Mouse (Mus musculus): ENCODE measurements at regions not wholly inside any gene's neighbourhood (a gene's known extent, or its start where the extent isn't known, plus 50 kb on each side); places are given as distances from the start of the nearest gene placed in this dataset.

GRCm38 (mm10) chr14:106924026-106924425 lies 818.0 kb downstream of the Trim52 start:
- H3K4me1 ChIP-seq (ENCODE audit: control insufficient read depth, insufficient read depth, low read length): no peaks in the 10 kb centered on the region
- TF ChIP-seq CTCF (IDR thresholded peaks at IDR 0.05; ENCODE audit: borderline replicate concordance, insufficient read depth, low read depth, low read length): no peak
- TF ChIP-seq POLR2A (IDR thresholded peaks at IDR 0.05; ENCODE audit: borderline replicate concordance, insufficient read depth, low read length): no peak
- no peak for DNase-seq
- H3K4me3 ChIP-seq (replicated peaks; ENCODE audit: insufficient read depth, low read depth, low read length): no peak overlapping the region
- H3K27me3 ChIP-seq (ENCODE audit: control insufficient read depth, insufficient read depth, low read length): no peaks in the 10 kb centered on the region
- 92% methylated on average over 1 of the region's 1 CpGs for WGBS
- no peak overlapping the region for H3K27ac ChIP-seq (ENCODE audit: insufficient read depth, low read length)

- TF ChIP-seq POLR2A (IDR thresholded peaks at IDR 0.05; ENCODE audit: borderline replicate concordance, insufficient read depth, low read length): no peak
- TF ChIP-seq CTCF (IDR thresholded peaks at IDR 0.05; ENCODE audit: borderline replicate concordance, insufficient read depth, low read depth, low read length): no peak
- no peaks in the 10 kb centered on the region for H3K27me3 ChIP-seq (ENCODE audit: control insufficient read depth, insufficient read depth, low read length)
- DNase-seq: no peak
- H3K4me3 ChIP-seq (replicated peaks; ENCODE audit: insufficient read depth, low read depth, low read length): no peak overlapping the region
- H3K27ac ChIP-seq (ENCODE audit: insufficient read depth, low read length): no peak overlapping the region
- no peaks in the 10 kb centered on the region for H3K4me1 ChIP-seq (ENCODE audit: control insufficient read depth, insufficient read depth, low read length)
- WGBS: 61% methylated on average over 3 of the region's 3 CpGs
Observed at GRCm38 (mm10) chr14:106924443-106924842, 818.4 kb downstream of the Trim52 start.

GRCm38 (mm10) chr14:106945261-106945660 lies 839.3 kb downstream of the Trim52 start:
- peak in 1 of 2 experiments; percentile 7 for DNase-seq
- WGBS: 22% methylated on average over 1 of the region's 1 CpGs
- no peak overlapping the region for H3K27ac ChIP-seq (ENCODE audit: insufficient read depth, low read length)
- no peak for TF ChIP-seq POLR2A (IDR thresholded peaks at IDR 0.05; ENCODE audit: borderline replicate concordance, insufficient read depth, low read length)
- TF ChIP-seq CTCF (IDR thresholded peaks at IDR 0.05; ENCODE audit: borderline replicate concordance, insufficient read depth, low read depth, low read length): no peak
- H3K4me1 ChIP-seq (ENCODE audit: control insufficient read depth, insufficient read depth, low read length): no peaks in the 10 kb centered on the region
- no peak overlapping the region for H3K4me3 ChIP-seq (replicated peaks; ENCODE audit: insufficient read depth, low read depth, low read length)
- no peaks in the 10 kb centered on the region for H3K27me3 ChIP-seq (ENCODE audit: control insufficient read depth, insufficient read depth, low read length)

- WGBS: 91% methylated on average over 1 of the region's 1 CpGs
- DNase-seq: no peak
- H3K4me3 ChIP-seq (replicated peaks; ENCODE audit: insufficient read depth, low read depth, low read length): no peak overlapping the region
- H3K27me3 ChIP-seq (ENCODE audit: control insufficient read depth, insufficient read depth, low read length): no peaks in the 10 kb centered on the region
- H3K4me1 ChIP-seq (ENCODE audit: control insufficient read depth, insufficient read depth, low read length): no peaks in the 10 kb centered on the region
- H3K27ac ChIP-seq (ENCODE audit: insufficient read depth, low read length): no peak overlapping the region
- TF ChIP-seq POLR2A (IDR thresholded peaks at IDR 0.05; ENCODE audit: borderline replicate concordance, insufficient read depth, low read length) (no peak), CTCF (IDR thresholded peaks at IDR 0.05; ENCODE audit: borderline replicate concordance, insufficient read depth, low read depth, low read length) (no peak)
Observed at GRCm38 (mm10) chr14:106977958-106978357, 872.0 kb downstream of the Trim52 start.

GRCm38 (mm10) chr14:106980752-106981151 lies 874.8 kb downstream of the Trim52 start:
- Histone ChIP-seq H3K27ac (ENCODE audit: insufficient read depth, low read length) (no peak overlapping the region), H3K27me3 (ENCODE audit: control insufficient read depth, insufficient read depth, low read length) (no peaks in the 10 kb centered on the region), H3K4me1 (ENCODE audit: control insufficient read depth, insufficient read depth, low read length) (no peaks in the 10 kb centered on the region), H3K4me3 (replicated peaks; ENCODE audit: insufficient read depth, low read depth, low read length) (no peak overlapping the region)
- no peak for DNase-seq
- no peak for TF ChIP-seq POLR2A (IDR thresholded peaks at IDR 0.05; ENCODE audit: borderline replicate concordance, insufficient read depth, low read length)
- no peak for TF ChIP-seq CTCF (IDR thresholded peaks at IDR 0.05; ENCODE audit: borderline replicate concordance, insufficient read depth, low read depth, low read length)
- 37% methylated on average over 4 of the region's 4 CpGs for WGBS

- no peak for DNase-seq
- no peaks in the 10 kb centered on the region for H3K4me1 ChIP-seq (ENCODE audit: control insufficient read depth, insufficient read depth, low read length)
- no peak overlapping the region for H3K4me3 ChIP-seq (replicated peaks; ENCODE audit: insufficient read depth, low read depth, low read length)
- no peaks in the 10 kb centered on the region for H3K27me3 ChIP-seq (ENCODE audit: control insufficient read depth, insufficient read depth, low read length)
- TF ChIP-seq POLR2A (IDR thresholded peaks at IDR 0.05; ENCODE audit: borderline replicate concordance, insufficient read depth, low read length): no peak
- TF ChIP-seq CTCF (IDR thresholded peaks at IDR 0.05; ENCODE audit: borderline replicate concordance, insufficient read depth, low read depth, low read length): no peak
- no peak overlapping the region for H3K27ac ChIP-seq (ENCODE audit: insufficient read depth, low read length)
- 64% methylated on average over 4 of the region's 4 CpGs for WGBS
Observed at GRCm38 (mm10) chr14:106997565-106998279, 891.7 kb downstream of the Trim52 start.

- DNase-seq: no peak
- WGBS: 86% methylated on average over 1 of the region's 1 CpGs
Observed at GRCm38 (mm10) chr14:107004981-107005380, 899.0 kb downstream of the Trim52 start.

GRCm38 (mm10) chr14:107009617-107010016 lies 903.6 kb downstream of the Trim52 start:
- no peaks in the 10 kb centered on the region for H3K27me3 ChIP-seq (ENCODE audit: control insufficient read depth, insufficient read depth, low read length)
- no peak for DNase-seq
- H3K4me1 ChIP-seq (ENCODE audit: control insufficient read depth, insufficient read depth, low read length): no peaks in the 10 kb centered on the region
- H3K4me3 ChIP-seq (replicated peaks; ENCODE audit: insufficient read depth, low read depth, low read length): no peak overlapping the region
- no peak overlapping the region for H3K27ac ChIP-seq (ENCODE audit: insufficient read depth, low read length)
- TF ChIP-seq POLR2A (IDR thresholded peaks at IDR 0.05; ENCODE audit: borderline replicate concordance, insufficient read depth, low read length) (no peak), CTCF (IDR thresholded peaks at IDR 0.05; ENCODE audit: borderline replicate concordance, insufficient read depth, low read depth, low read length) (no peak)
- 49% methylated on average over 2 of the region's 2 CpGs for WGBS

More at GRCm38 (mm10) chr14:107004981-107005380, 899.0 kb downstream of the Trim52 start:
- H3K4me1 ChIP-seq (ENCODE audit: control insufficient read depth, insufficient read depth, low read length): no peaks in the 10 kb centered on the region
- TF ChIP-seq POLR2A (IDR thresholded peaks at IDR 0.05; ENCODE audit: borderline replicate concordance, insufficient read depth, low read length): no peak
- TF ChIP-seq CTCF (IDR thresholded peaks at IDR 0.05; ENCODE audit: borderline replicate concordance, insufficient read depth, low read depth, low read length): no peak
- H3K27me3 ChIP-seq (ENCODE audit: control insufficient read depth, insufficient read depth, low read length): no peaks in the 10 kb centered on the region
- H3K4me3 ChIP-seq (replicated peaks; ENCODE audit: insufficient read depth, low read depth, low read length): no peak overlapping the region
- H3K27ac ChIP-seq (ENCODE audit: insufficient read depth, low read length): no peak overlapping the region
